Mouse (Mus musculus) heart, adult 2 months (tissue): Measurements from ENCODE around the gene Kif5c.

Experiments used
- CTCF ChIP-seq: fragments of 200-600 bp; IDR thresholded peaks from 2 replicates; pipeline ENCODE4 v1.8.1; 2022; ENCODE audit warnings: antibody characterized with exemption, mild to moderate bottlenecking, moderate library complexity
- EP300 ChIP-seq: fragments of 200-500 bp; IDR thresholded peaks from 2 replicates; pipeline ENCODE4 v1.6.1; 2011; ENCODE audit warnings: low read depth, low read length, control low read depth; ENCODE audit not compliant: insufficient read depth

- TF ChIP-seq CTCF: no peak
- TF ChIP-seq EP300: no peak
Measured at GRCm38 (mm10) chr2:49739046-49739445, 119.9 kb downstream of the Kif5c start.
